Mouse (Mus musculus) ES-E14 (cell line): ENCODE data around the gene Col7a1.

ENCODE experiments used
- CHD2 ChIP-seq: IDR thresholded peaks from 2 replicates; pipeline ENCODE4 v1.6.1; 2014; ENCODE audit warnings: mild to moderate bottlenecking, low read depth, low read length, inconsistent platforms
- HCFC1 ChIP-seq: IDR thresholded peaks from 2 replicates; pipeline ENCODE4 v1.6.1; 2012; ENCODE audit warnings: low read length, inconsistent platforms, borderline replicate concordance; ENCODE audit not compliant: insufficient read depth
- MAFK ChIP-seq: IDR thresholded peaks from 2 replicates; pipeline ENCODE4 v1.6.1; 2014; ENCODE audit warnings: mild to moderate bottlenecking, low read depth, low read length, inconsistent platforms; ENCODE audit not compliant: insufficient read depth
- ZC3H11A ChIP-seq: IDR thresholded peaks from 2 replicates; pipeline ENCODE4 v1.6.1; 2012; ENCODE audit warnings: low read depth, mild to moderate bottlenecking, inconsistent platforms, low read length, borderline replicate concordance
- ZNF384 ChIP-seq: IDR thresholded peaks from 2 replicates; pipeline ENCODE4 v1.6.1; 2012; ENCODE audit warnings: low read depth, low read length, inconsistent platforms

DNA sequence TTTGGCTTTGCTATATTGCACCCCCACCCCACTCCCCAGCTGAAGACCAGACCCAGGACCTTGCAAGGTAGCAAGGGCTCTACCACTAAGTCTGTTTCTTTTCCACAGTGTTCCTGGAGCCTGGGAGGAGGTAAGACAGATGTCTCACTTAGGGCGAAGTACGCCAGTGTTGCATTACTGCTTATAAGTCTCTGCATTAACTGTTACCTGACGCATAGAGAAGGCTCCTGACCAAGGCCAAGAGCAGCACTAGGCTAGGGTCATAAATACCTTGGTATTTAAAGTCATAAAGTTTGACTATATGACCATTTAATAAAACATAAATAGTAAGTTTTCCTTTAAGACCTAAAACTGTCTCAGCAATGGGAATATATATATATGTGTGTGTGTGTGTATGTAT is 25.0 kb upstream of the Col7a1 start:
- TF ChIP-seq HCFC1 (no peak), ZNF384 (no peak), ZC3H11A (no peak), CHD2 (no peak), MAFK (no peak)
